Mouse (Mus musculus): ENCODE data around the gene Mt4. TPM values are rescaled to one million over a fixed set of nuclear protein-coding genes. Genes with fewer than 3 reads are reported as not detected.

Gene Mt4
- total RNA-seq, 1 experiment: 6.4 TPM

DNA sequence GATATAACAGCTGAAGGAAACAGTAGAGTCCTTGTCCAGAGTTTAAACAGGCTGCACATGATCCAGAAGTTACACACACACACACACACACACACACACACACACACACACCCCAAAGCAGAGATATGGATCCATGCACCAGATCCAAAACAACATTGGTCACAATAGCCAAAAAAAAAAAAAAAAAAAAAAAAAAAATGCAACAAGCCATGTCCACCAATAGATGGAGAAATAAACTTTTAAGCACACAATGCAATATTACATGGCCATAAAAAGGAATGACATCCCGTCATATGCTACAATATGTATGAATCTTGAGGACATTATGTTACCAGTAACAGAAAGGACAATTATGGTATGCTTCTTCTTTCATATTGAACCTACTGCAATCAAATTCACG lies 23.0 kb upstream of the Mt4 start:
- no peaks in the 10 kb centered on the region for H3K4me1 ChIP-seq (ENCODE audit: control insufficient read depth in 2 of 2, insufficient read depth in 2 of 2, low read length in 2 of 2, poor library complexity in 1 of 2)
- H3K36me3 ChIP-seq (ENCODE audit: control insufficient read depth, insufficient read depth, low read length, poor library complexity, severe bottlenecking): no peaks in the 10 kb centered on the region
- no peak overlapping the region for H3K4me3 ChIP-seq (ENCODE audit: insufficient read depth in 1 of 2, low read depth in 1 of 2, low read length in 2 of 2, poor library complexity in 1 of 2, severe bottlenecking in 1 of 2)
- in situ Hi-C loops (cut with MboI; ENCODE audit: low sequenced_read_pairs in 2 of 2, unreplicated experiment in 2 of 2): no loop called here
- no peak for TF ChIP-seq MAFK (IDR thresholded peaks at IDR 0.05; ENCODE audit: insufficient read depth, low read depth, low read length)
- no peak for TF ChIP-seq HCFC1 (IDR thresholded peaks at IDR 0.05; ENCODE audit: borderline replicate concordance, insufficient read depth, low read length)
- 0 out of 2 replicates have a peak, but pooled peaks have one; percentile 15 for TF ChIP-seq ZNF384 (IDR thresholded peaks at IDR 0.05; ENCODE audit: low read depth, low read length)
- TF ChIP-seq CHD2 (IDR thresholded peaks at IDR 0.05; ENCODE audit: low read depth, low read length): no peak
- TF ChIP-seq ZC3H11A (IDR thresholded peaks at IDR 0.05; ENCODE audit: borderline replicate concordance, low read depth, low read length): no peak
- no peak for DNase-seq (ENCODE audit: low read depth, low spot score)
- H3K9ac ChIP-seq (ENCODE audit: insufficient read depth, low read depth, low read length, poor library complexity, severe bottlenecking): no peak overlapping the region
- no peaks in the 10 kb centered on the region for H3K9me3 ChIP-seq (ENCODE audit: control insufficient read depth, insufficient read depth, low read depth, low read length)
- no peak overlapping the region for H3K27ac ChIP-seq (ENCODE audit: insufficient read depth, low read depth, low read length, poor library complexity, severe bottlenecking)

DNA sequence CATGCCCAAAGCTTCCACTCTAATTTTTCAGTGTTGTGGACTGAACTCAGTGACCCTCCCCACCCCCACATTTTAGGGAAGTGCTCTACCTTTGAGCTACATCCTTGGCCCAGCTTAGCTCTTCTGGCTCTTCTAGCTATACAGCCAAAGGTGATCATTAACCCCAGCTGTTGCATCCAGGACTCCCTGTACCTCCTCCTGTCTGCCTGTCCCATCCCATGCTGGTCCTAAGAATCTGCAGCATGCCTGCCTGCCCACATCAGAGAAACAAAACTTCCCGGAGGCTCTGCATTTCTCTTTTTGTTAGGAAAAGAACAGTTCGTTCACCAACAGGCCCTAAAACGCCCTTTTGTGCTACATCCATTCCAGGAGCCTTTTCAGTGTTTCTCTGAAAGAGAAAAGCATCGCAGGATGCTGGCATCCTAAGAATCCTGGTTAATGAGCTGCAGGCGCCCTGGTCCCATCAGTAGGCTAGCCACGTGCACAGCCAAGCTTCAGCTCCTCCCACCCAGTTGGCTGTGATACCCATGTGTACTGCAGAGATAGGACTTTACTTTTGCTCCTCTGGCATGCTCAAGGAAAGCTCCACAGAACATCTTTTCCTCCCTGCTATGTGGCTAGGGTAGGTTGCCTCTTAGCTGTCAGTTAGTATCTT lies 18.1 kb upstream of the Mt4 start:
- TF ChIP-seq HCFC1 (IDR thresholded peaks at IDR 0.05; ENCODE audit: borderline replicate concordance, insufficient read depth, low read length): no peak
- TF ChIP-seq ZC3H11A (IDR thresholded peaks at IDR 0.05; ENCODE audit: borderline replicate concordance, low read depth, low read length): no peak
- no peak for TF ChIP-seq CHD2 (IDR thresholded peaks at IDR 0.05; ENCODE audit: low read depth, low read length)
- TF ChIP-seq MAFK (IDR thresholded peaks at IDR 0.05; ENCODE audit: insufficient read depth, low read depth, low read length): no peak
- TF ChIP-seq ZNF384 (IDR thresholded peaks at IDR 0.05; ENCODE audit: low read depth, low read length): no peak
- Histone ChIP-seq H3K9ac (ENCODE audit: insufficient read depth, low read depth, low read length, poor library complexity, severe bottlenecking) (no peak overlapping the region), H3K36me3 (ENCODE audit: control insufficient read depth, insufficient read depth, low read length, poor library complexity, severe bottlenecking) (no peaks in the 10 kb centered on the region), H3K4me1 (ENCODE audit: control insufficient read depth in 2 of 2, insufficient read depth in 2 of 2, low read length in 2 of 2, poor library complexity in 1 of 2) (peaks cover 0 to 3% of the 10 kb centered on the region in 2 experiments; a peak in 2 of 4 replicates), H3K27ac (ENCODE audit: insufficient read depth, low read depth, low read length, poor library complexity, severe bottlenecking) (no peak overlapping the region), H3K9me3 (ENCODE audit: control insufficient read depth, insufficient read depth, low read depth, low read length) (no peaks in the 10 kb centered on the region), H3K4me3 (ENCODE audit: insufficient read depth in 1 of 2, low read depth in 1 of 2, low read length in 2 of 2, poor library complexity in 1 of 2, severe bottlenecking in 1 of 2) (no peak overlapping the region)
- in situ Hi-C loops (cut with MboI; ENCODE audit: low sequenced_read_pairs in 2 of 2, unreplicated experiment in 2 of 2): no loop called here
- DNase-seq (ENCODE audit: low read depth, low spot score): no peak

DNA sequence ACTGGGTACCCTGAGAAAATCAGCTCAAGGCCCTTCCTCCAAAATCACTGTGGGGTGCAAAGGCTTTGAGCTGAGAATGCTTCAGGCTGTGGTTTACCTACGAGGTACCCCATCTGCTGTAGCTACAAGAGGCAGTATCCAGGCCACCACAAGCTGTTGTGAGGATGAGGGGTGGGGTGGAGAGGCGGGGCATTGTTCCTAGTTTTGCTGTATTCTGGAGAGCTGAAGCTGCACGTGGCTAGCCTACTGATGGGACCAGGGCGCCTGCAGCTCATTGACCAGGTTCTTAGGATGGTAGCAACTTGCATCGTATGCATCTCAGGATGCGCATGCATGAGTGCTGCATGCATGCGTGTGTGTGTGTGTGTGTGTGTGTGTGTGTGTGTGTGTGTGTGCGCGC lies 15.4 kb upstream of the Mt4 start:
- Histone ChIP-seq H3K4me3 (ENCODE audit: insufficient read depth in 1 of 2, low read depth in 1 of 2, low read length in 2 of 2, poor library complexity in 1 of 2, severe bottlenecking in 1 of 2) (no peak overlapping the region), H3K9ac (ENCODE audit: insufficient read depth, low read depth, low read length, poor library complexity, severe bottlenecking) (no peak overlapping the region), H3K36me3 (ENCODE audit: control insufficient read depth, insufficient read depth, low read length, poor library complexity, severe bottlenecking) (no peaks in the 10 kb centered on the region), H3K4me1 (ENCODE audit: control insufficient read depth in 2 of 2, insufficient read depth in 2 of 2, low read length in 2 of 2, poor library complexity in 1 of 2) (peaks cover 0 to 3% of the 10 kb centered on the region in 2 experiments; a peak in 2 of 4 replicates), H3K27ac (ENCODE audit: insufficient read depth, low read depth, low read length, poor library complexity, severe bottlenecking) (no peak overlapping the region), H3K9me3 (ENCODE audit: control insufficient read depth, insufficient read depth, low read depth, low read length) (no peaks in the 10 kb centered on the region)
- no peak for DNase-seq (ENCODE audit: low read depth, low spot score)
- in situ Hi-C loops (cut with MboI; ENCODE audit: low sequenced_read_pairs in 2 of 2, unreplicated experiment in 2 of 2): no loop called here
- TF ChIP-seq MAFK (IDR thresholded peaks at IDR 0.05; ENCODE audit: insufficient read depth, low read depth, low read length) (no peak), ZNF384 (IDR thresholded peaks at IDR 0.05; ENCODE audit: low read depth, low read length) (no peak), CHD2 (IDR thresholded peaks at IDR 0.05; ENCODE audit: low read depth, low read length) (no peak), ZC3H11A (IDR thresholded peaks at IDR 0.05; ENCODE audit: borderline replicate concordance, low read depth, low read length) (no peak), HCFC1 (IDR thresholded peaks at IDR 0.05; ENCODE audit: borderline replicate concordance, insufficient read depth, low read length) (no peak)

DNA sequence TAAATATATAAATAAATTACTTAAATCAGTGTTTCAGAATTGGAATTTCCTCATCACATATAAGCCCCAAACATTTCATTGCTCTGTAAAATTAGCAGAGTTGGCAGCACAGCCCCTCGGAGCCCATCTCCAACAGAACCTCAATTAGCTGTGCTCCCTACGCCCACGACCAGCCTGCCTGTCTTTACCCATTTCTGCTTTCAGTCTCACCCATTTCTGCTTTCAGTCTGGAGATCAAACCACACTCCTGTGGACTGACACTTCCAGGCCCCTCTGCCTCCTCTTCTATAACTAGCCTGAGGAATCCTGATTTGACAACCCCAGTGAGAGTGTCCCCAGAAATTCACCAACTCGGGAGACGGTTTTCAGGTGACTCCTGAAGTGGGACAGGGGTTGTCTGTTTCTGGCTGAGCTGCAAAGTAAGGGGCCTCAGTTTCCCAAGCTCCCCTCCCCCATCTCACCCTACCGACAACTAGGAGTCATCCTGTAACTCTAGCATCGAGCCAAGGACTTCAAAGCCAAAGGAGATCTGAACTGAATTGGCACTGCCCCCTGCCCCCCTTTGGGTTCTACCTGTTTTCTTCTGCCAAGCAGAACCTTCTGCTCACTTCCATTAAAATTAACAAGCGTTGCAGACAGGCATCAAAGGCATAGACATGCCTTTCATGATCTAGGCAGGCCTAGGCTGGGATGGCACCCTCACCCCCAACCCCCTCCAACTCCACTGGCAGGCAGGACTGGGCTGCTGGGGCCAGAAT lies 14.1 kb upstream of the Mt4 start:
- H3K4me1 ChIP-seq (ENCODE audit: control insufficient read depth in 2 of 2, insufficient read depth in 2 of 2, low read length in 2 of 2, poor library complexity in 1 of 2): peaks cover 0 to 3% of the 10 kb centered on the region in 2 experiments; a peak in 2 of 4 replicates
- H3K9me3 ChIP-seq (ENCODE audit: control insufficient read depth, insufficient read depth, low read depth, low read length): no peaks in the 10 kb centered on the region
- no peak for DNase-seq (ENCODE audit: low read depth, low spot score)
- H3K4me3 ChIP-seq (ENCODE audit: insufficient read depth in 1 of 2, low read depth in 1 of 2, low read length in 2 of 2, poor library complexity in 1 of 2, severe bottlenecking in 1 of 2): no peak overlapping the region
- no peaks in the 10 kb centered on the region for H3K36me3 ChIP-seq (ENCODE audit: control insufficient read depth, insufficient read depth, low read length, poor library complexity, severe bottlenecking)
- in situ Hi-C loops (cut with MboI; ENCODE audit: low sequenced_read_pairs in 2 of 2, unreplicated experiment in 2 of 2): no loop called here
- no peak overlapping the region for H3K9ac ChIP-seq (ENCODE audit: insufficient read depth, low read depth, low read length, poor library complexity, severe bottlenecking)
- TF ChIP-seq ZC3H11A (IDR thresholded peaks at IDR 0.05; ENCODE audit: borderline replicate concordance, low read depth, low read length): no peak
- no peak for TF ChIP-seq MAFK (IDR thresholded peaks at IDR 0.05; ENCODE audit: insufficient read depth, low read depth, low read length)
- TF ChIP-seq HCFC1 (IDR thresholded peaks at IDR 0.05; ENCODE audit: borderline replicate concordance, insufficient read depth, low read length): no peak
- TF ChIP-seq CHD2 (IDR thresholded peaks at IDR 0.05; ENCODE audit: low read depth, low read length): no peak
- TF ChIP-seq ZNF384 (IDR thresholded peaks at IDR 0.05; ENCODE audit: low read depth, low read length): no peak
- H3K27ac ChIP-seq (ENCODE audit: insufficient read depth, low read depth, low read length, poor library complexity, severe bottlenecking): no peak overlapping the region

Data from ES-E14 (cell line).